ENCODE assay signal across 12 mouse cellular contexts in genomic region chr8:88524132-88524531, GRCm38 (mm10). TPM values are rescaled to one million over a fixed set of nuclear protein-coding genes. Genes with fewer than 3 reads are reported as not detected.
DNase-seq lines count a peak whose midpoint lies in the region; ATAC-seq and TF ChIP-seq lines count a peak whose summit lies in the region.
"Had no signal": no experiment of that assay in that cellular context is flagged by ENCODE, and none has a peak within 500 bp of the region (broad histone marks: within the 10 kb centered on the region; RNA-seq: fewer than 3 reads in every experiment).

No protein-coding gene starts in this region.

- H3K27ac ChIP-seq in lung, postnatal 0 days (ENCODE audit: low read length), result peak overlapping the region; percentile 39; the same call in 1 of the 2 replicates
- H3K27ac ChIP-seq in forebrain, embryonic 14.5 days (ENCODE audit: low read depth, low read length), result no peak overlapping the region
- H3K27ac ChIP-seq in limb, embryonic 12.5 days, result peak overlapping the region; percentile 72
- no peak overlapping the region for H3K27ac ChIP-seq in stomach, embryonic 15.5 days

- no peak for TF ChIP-seq CTCF in lung, postnatal 0 days (IDR thresholded peaks at IDR 0.05)

- WGBS in lung, postnatal 0 days, result 33% methylated on average over 4 of the region's 4 CpGs
- 14% methylated on average over 4 of the region's 4 CpGs for WGBS in forebrain, embryonic 14.5 days
- WGBS in limb, embryonic 12.5 days, result 5% methylated on average over 4 of the region's 4 CpGs
- 29% methylated on average over 4 of the region's 4 CpGs for WGBS in stomach, embryonic 15.5 days

- no peaks in the 10 kb centered on the region for H3K9me3 ChIP-seq in lung, postnatal 0 days (ENCODE audit: low read length)
- no peaks in the 10 kb centered on the region for H3K9me3 ChIP-seq in forebrain, embryonic 14.5 days (replicated peaks; ENCODE audit: control insufficient read depth, low read length)
- H3K9me3 ChIP-seq in limb, embryonic 12.5 days, result no peaks in the 10 kb centered on the region
- H3K9me3 ChIP-seq in stomach, embryonic 15.5 days, result no peaks in the 10 kb centered on the region

- no peak for TF ChIP-seq EP300 in lung, postnatal 0 days (IDR thresholded peaks at IDR 0.05)

- H3K9ac ChIP-seq in lung, postnatal 0 days (replicated peaks; ENCODE audit: low read depth), result no peak overlapping the region
- peak overlapping the region; percentile 14; the same call in 1 of the 2 replicates for H3K9ac ChIP-seq in forebrain, embryonic 14.5 days (ENCODE audit: low read length)
- H3K9ac ChIP-seq in limb, embryonic 12.5 days (replicated peaks), result no peak overlapping the region
- H3K9ac ChIP-seq in stomach, embryonic 15.5 days, result no peak overlapping the region

- no peak overlapping the region for H3K4me3 ChIP-seq in lung, postnatal 0 days (ENCODE audit: low read depth, low read length)
- H3K4me3 ChIP-seq in forebrain, embryonic 14.5 days (ENCODE audit: low read depth, low read length), result no peak overlapping the region
- peak overlapping the region; percentile 87 for H3K4me3 ChIP-seq in limb, embryonic 12.5 days (replicated peaks)
- no peak overlapping the region for H3K4me3 ChIP-seq in stomach, embryonic 15.5 days (replicated peaks)

- H3K27me3 ChIP-seq in lung, postnatal 0 days (replicated peaks; ENCODE audit: insufficient read depth, low read length), result no peaks in the 10 kb centered on the region
- peaks cover 9% of the 10 kb centered on the region; the same call in 1 of the 2 replicates for H3K27me3 ChIP-seq in forebrain, embryonic 14.5 days (replicated peaks; ENCODE audit: control insufficient read depth, insufficient read depth, low read length)
- H3K27me3 ChIP-seq in limb, embryonic 12.5 days, result no peaks in the 10 kb centered on the region
- H3K27me3 ChIP-seq in stomach, embryonic 15.5 days (replicated peaks), result 0 out of 2 replicates have a peak, but pooled peaks cover 8% of the 10 kb centered on the region

- ATAC-seq in lung, postnatal 0 days, result no peak
- no peak for ATAC-seq in forebrain, embryonic 14.5 days
- no peak for ATAC-seq in limb, embryonic 12.5 days (ENCODE audit: insufficient number of reproducible peaks, insufficient read depth, low FRiP score, low TSS enrichment, low read depth)
- ATAC-seq in stomach, embryonic 15.5 days (ENCODE audit: insufficient read depth, low FRiP score, low read depth), result no peak

- no peak for DNase-seq in lung, postnatal 0 days (ENCODE audit: low spot score)
- no peak for DNase-seq in lung, postnatal 4 days
- DNase-seq in forebrain, embryonic 14.5 days (ENCODE audit: low spot score), result peak; percentile 17
- no peak for DNase-seq in layer of hippocampus, postnatal 14 days (ENCODE audit: low spot score in 2 of 2)
- DNase-seq in spleen, postnatal 4 days (ENCODE audit: low spot score in 2 of 2), result no peak
- no peak for DNase-seq in cerebellum, postnatal 14 days
- DNase-seq: cerebellum, postnatal 36 days; layer of hippocampus, adult 9-11 months; right cerebral cortex, postnatal 25 days; thymus, postnatal 36 days had no signal

- peak overlapping the region; percentile 92 for H3K4me2 ChIP-seq in lung, postnatal 0 days (replicated peaks; ENCODE audit: low read depth, low read length)
- H3K4me2 ChIP-seq in forebrain, embryonic 14.5 days (ENCODE audit: low read length), result peak overlapping the region; percentile 98
- peak overlapping the region; percentile 89 for H3K4me2 ChIP-seq in limb, embryonic 12.5 days
- H3K4me2 ChIP-seq in stomach, embryonic 15.5 days, result peak overlapping the region; percentile 98; the same call in 1 of the 2 replicates

- peaks cover 4% of the 10 kb centered on the region; the same call in 1 of the 2 replicates for H3K36me3 ChIP-seq in lung, postnatal 0 days (ENCODE audit: insufficient read depth, low read length)
- no peaks in the 10 kb centered on the region for H3K36me3 ChIP-seq in forebrain, embryonic 14.5 days (ENCODE audit: control insufficient read depth, insufficient read depth, low read length)
- peaks cover 23% of the 10 kb centered on the region for H3K36me3 ChIP-seq in limb, embryonic 12.5 days
- H3K36me3 ChIP-seq in stomach, embryonic 15.5 days, result no peaks in the 10 kb centered on the region; the same call in 1 of the 2 replicates

- H3K4me1 ChIP-seq in lung, postnatal 0 days (ENCODE audit: insufficient read depth, low read depth, low read length), result peaks cover 14% of the 10 kb centered on the region
- peaks cover 19% of the 10 kb centered on the region for H3K4me1 ChIP-seq in forebrain, embryonic 14.5 days (ENCODE audit: control insufficient read depth, insufficient read depth, low read length)
- peaks cover 66% of the 10 kb centered on the region for H3K4me1 ChIP-seq in limb, embryonic 12.5 days (replicated peaks)
- peaks cover 20% of the 10 kb centered on the region for H3K4me1 ChIP-seq in stomach, embryonic 15.5 days

RNA-seq across cellular contexts. Expression of gene Nkd1, which starts 3.0 kb away (rescaled TPM):
- 113 and 123 TPM in 2 replicates for polyA plus RNA-seq in lung, postnatal 0 days (2015; fragmentation: Nextera tagmentation; extraction: Ambion mirVana)
- polyA plus RNA-seq in forebrain, embryonic 14.5 days (2014; fragmentation: Nextera tagmentation; extraction: Ambion mirVana), result 35.2 and 40.0 TPM in 2 replicates
- polyA plus RNA-seq in limb, embryonic 12.5 days (2016; fragmentation: Nextera tagmentation; extraction: Ambion mirVana), result 64.0 and 72.1 TPM in 2 replicates
- polyA plus RNA-seq in stomach, embryonic 15.5 days (2015; fragmentation: Nextera tagmentation; extraction: Ambion mirVana), result 40.4 and 42.0 TPM in 2 replicates
- total RNA-seq in layer of hippocampus, postnatal 14 days (2021), result 10 to 100 TPM; 13.4 to 14.7 TPM

Comparison
In these comparisons a context has a peak if more than half of its experiments do, and no peak if none do; other contexts are left out.
1. H3K27ac ChIP-seq: peak in lung, postnatal 0 days (single experiment) and limb, embryonic 12.5 days (single experiment); none in forebrain, embryonic 14.5 days (single experiment) and stomach, embryonic 15.5 days (single experiment).
2. Peak in every context shown above with its lines, with median percentiles within 50 percentile points of each other: H3K4me2 ChIP-seq.